Mouse (Mus musculus): ENCODE measurements around the gene Zmym3. TPM values are rescaled to one million over a fixed set of nuclear protein-coding genes. Genes with fewer than 3 reads are reported as not detected.
A peak's percentile ranks its signal among the peaks of the same experiment; 100 is the strongest.

Gene Zmym3
- polyA plus RNA-seq (2017; shearing (Covaris generic)): 10 to 100 TPM; 13.1 to 21.1 TPM

GRCm38 (mm10) chrX:101420700-101421095, at the start of gene Zmym3:
TSS of gene Zmym3 (minus strand) at chrX:101420849.
- no peak for ATAC-seq

- no peak for ATAC-seq
These were observed 30.9 kb upstream of the Zmym3 start for GRCm38 (mm10) chrX:101451591-101451990.

DNA sequence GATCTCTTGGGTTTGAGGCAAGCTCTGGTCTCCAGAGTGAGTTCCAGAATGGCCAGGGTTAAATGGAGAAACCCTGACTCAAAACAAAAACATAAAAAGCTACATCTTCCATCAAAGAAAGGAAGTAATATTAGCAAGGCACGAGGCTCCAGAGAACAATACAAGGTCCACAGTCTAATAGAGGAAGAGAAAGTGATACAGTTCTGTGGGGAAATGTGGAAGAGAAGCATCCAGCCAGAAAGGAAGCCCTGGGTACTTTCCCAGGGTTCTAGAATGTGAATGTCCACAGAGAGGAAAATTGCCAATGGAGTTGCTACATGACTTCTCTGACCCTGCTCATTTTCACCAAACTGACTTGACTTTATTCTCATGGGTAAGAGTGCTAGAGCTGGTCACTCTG, 30.5 kb upstream of the Zmym3 start:
- ATAC-seq: no peak

DNA sequence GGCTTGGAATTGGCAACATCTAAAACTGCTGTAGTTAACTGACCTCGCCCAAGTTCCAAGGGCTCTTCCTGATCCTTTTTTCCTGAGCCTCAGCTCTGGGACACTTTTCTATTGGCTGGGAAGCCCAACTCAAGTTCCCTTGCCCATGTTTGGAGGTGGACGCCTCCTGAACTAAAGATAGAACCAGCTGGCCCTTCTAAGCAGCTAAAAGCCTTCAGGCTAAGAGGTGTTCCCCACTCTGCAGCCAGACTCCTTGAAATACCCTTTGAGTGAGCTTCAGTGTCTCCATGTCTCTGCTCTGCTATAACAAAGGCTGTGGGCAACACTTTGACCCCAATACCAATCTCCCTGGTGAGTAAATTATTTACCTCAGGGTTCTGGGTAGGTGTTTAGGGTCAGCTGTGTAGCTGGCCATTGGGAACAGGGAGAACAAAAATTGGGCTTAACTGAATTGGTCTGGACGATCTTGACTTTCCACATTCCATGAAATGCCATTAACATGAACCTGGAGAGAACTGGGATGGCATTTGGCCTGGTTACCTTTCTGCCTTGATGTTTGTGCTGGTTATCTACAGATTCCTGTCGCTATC, 28.3 kb upstream of the Zmym3 start, which contains the start of gene Itgb1bp2:
Gene Itgb1bp2 (plus strand): TSS at position 203 of the 590 bp plus-strand sequence.
- ATAC-seq: no peak

- ATAC-seq: peak; percentile 6
These were observed 9.3 kb upstream of the Zmym3 start for GRCm38 (mm10) chrX:101429976-101430375.

- ATAC-seq: peak; percentile 90
These were observed 8.7 kb upstream of the Zmym3 start, which contains the start of gene Nono for GRCm38 (mm10) chrX:101429142-101429949. TSS of gene Nono (plus strand) at chrX:101429318.

DNA sequence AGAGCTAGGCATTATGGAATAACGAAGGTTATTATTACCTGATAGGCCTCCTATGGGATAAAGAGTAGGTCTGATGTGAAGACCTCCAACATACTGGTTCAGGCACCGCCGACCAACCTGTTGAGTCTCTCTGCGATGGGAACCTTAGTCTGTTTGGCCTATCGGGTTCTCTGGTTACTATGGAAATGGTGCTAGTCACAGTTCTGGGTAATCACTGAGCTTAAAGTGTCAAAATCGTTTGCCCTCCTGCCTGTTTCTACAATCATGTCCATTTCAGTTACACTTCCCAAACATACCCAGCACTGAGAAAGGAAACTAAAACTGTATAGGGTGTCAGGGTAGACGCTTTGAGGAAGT, 8.1 kb upstream of the Zmym3 start:
- peak; percentile 0 for ATAC-seq

GRCm38 (mm10) chrX:101427774-101428173, 7.1 kb upstream of the Zmym3 start:
- ATAC-seq: no peak

DNA sequence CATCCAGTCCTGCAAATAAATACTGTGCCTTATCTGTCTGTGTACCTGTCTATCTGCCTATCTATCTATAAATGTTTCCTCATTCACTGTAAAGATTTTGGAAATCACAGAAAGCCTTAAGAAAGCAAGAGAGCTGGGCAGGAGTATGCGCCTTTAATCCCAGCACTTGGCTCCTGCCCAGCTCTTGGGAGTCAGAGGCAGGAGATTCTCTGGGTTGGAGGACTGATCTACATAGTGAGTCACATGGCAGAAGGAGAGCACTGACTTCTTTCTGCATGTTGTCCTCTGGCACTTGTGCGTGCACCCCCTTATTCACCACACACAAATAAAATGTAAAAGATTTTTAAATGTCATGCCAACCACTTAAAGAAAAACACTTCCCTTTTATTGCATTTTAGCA, 2.8 kb upstream of the Zmym3 start:
- ATAC-seq: no peak

DNA sequence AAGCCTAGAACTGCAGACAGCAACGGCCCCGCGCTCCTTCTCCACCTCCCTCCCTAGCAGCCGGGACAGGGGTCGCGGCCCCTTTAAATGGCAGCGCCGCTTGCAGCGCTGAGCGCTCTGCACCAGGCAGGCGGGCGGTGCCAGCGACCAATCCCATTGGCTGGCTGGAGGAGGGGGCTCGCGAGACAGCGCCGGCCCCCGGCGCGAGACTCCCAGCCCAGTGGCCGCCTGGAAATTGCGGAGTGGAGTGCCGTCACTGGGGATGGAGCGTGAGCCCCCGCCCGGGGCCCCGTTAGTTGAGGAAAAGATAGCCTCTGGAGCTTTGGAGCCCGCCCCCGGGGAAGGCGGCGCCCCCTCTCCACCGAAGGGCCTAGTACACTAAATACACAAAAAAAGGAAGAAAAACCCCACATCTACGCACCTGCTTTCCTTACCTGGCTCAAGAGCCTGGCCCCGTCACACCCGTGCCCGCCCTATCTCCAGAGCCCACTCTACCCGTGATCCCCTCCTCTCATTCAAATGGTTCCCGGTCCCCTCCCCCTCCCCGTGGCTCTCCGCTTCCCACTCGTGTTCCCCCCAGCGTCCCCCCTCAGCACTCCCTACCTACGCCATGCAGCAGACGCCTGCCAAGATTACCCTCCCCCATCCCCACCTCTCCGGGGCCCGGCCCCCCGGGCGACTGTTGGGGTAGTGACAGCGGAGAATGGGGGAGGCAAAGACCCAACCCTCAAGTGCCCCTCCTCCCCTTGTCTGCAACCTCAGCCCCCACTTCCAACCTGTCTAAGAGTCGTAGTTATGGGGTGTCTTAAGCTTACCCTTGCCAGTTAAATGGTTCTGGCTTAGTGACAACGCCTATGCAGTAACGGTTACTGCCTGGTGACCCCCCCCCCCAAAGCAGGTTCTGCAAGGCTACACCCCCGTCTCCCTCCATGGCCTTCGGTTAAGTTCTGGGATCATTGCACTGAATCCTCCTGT, 637 bp downstream of the Zmym3 start:
- ATAC-seq: peak; percentile 96

- no peak for ATAC-seq
These were observed 1.5 kb downstream of the Zmym3 start for GRCm38 (mm10) chrX:101418946-101419724.

DNA sequence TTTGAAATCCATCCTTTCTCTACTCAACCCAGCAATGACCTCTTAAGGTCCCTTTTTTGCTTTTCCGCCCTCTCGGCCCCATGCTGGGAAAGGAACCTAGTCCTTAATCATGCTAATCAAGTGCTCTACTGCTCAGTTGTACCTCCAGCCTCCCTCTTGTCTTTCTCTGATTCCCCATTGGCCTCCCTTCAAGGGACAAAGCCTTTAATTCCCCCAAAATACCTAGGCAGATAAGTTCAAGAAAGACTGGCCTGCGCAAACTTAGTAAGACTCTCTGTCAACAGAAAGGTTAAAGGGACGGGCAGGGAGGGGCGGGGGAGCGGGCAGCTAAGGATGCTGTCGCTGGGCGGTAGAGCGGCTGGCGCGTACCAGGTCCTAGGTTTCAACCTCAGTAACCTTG, 24.2 kb downstream of the Zmym3 start:
- ATAC-seq: no peak

GRCm38 (mm10) chrX:101394341-101394740, 26.3 kb downstream of the Zmym3 start:
- ATAC-seq: no peak

DNA sequence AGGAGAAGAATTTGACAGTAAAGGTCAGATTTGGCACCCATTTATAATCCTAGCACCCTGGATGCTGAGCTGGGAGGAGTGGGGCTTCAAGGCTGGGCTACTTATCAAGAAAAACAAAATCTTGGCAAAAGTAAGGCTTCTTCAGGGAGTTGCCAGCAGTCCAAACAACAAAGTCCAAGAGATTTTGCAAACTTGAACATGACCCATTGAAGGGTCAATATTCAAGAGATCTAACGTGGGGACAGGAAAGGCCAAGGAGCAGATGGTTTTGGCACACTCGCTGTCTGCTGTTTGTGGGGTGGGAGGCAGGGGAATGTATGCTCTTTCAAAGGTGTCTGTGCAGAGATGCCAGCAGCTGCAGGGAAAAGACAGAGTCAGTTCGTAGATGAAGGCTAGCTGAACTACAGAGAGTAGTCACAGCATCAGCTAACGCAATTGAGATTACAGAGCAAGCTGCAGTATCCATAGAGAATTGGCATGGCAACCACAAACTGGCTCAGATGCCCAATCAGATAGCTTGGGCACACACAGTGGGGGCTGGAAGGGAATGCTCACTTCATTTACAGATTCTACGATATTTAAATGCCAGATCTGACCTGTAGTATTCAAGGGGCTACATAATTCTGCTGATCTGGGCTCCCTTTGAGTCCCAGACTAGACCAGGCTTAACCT, 31.6 kb downstream of the Zmym3 start:
- ATAC-seq: no peak

DNA sequence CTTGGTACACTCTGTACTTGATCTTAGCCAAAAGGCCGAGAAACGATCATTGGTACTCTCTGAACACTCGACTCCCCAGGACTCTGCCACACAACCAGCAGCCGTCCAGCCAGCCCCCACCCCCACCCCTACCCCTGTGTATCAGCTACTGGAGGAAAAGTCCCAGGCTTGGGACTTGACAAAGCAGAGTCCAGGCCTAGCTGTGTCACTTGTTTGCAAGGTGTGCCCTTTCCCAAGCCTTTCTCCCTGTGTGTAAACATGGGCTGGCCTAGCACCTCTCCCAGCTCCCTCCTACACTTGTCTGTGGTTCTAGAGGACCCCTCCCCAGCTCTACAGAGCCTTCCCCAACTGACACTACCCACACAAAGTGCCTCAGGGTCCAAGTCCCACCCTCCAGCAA, 34.4 kb downstream of the Zmym3 start:
- no peak for ATAC-seq

- ATAC-seq: no peak
These were observed 36.1 kb downstream of the Zmym3 start for GRCm38 (mm10) chrX:101384439-101385137.

- no peak for ATAC-seq
These were observed 37.2 kb downstream of the Zmym3 start for GRCm38 (mm10) chrX:101383455-101383854.

DNA sequence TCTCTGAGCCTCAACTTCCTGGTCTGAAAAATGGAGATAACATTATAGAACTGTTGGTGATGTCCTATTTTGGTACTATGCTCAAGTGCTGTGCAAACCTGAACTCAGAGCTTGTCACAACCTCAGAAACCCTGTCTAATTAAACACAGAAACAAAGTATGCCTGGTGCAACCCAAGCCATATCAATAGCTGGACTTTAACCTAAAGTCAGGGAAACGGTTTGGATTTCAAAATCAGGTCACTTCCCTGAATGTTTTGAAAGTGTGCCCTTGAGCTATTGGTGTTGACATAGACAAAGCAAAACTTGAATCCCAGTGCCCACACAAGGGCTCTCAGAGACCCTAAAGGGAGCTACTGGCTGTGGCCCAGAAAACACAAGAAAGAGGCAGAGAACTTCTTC, 40.9 kb downstream of the Zmym3 start:
- ATAC-seq: no peak

DNA sequence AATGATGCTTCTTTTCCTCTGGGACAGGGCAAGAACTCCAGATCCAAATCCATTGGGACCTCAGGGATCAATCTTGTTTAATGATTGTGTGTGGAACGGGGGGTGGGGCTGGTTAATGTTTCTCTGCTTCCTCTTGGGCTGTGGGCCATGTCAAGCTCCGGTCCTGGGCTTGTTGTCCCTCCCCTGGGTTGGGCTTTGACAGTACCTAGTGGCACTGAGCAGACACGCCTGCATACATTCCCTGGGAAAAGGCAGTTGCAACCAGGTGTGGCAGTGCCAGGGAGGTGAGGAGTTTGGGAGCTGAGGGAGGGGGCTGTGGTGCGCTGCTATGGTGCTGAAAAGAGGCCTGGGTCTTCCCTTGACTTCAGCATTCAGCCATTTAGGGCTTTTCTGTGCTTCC, 43.6 kb downstream of the Zmym3 start:
- ATAC-seq: no peak

DNA sequence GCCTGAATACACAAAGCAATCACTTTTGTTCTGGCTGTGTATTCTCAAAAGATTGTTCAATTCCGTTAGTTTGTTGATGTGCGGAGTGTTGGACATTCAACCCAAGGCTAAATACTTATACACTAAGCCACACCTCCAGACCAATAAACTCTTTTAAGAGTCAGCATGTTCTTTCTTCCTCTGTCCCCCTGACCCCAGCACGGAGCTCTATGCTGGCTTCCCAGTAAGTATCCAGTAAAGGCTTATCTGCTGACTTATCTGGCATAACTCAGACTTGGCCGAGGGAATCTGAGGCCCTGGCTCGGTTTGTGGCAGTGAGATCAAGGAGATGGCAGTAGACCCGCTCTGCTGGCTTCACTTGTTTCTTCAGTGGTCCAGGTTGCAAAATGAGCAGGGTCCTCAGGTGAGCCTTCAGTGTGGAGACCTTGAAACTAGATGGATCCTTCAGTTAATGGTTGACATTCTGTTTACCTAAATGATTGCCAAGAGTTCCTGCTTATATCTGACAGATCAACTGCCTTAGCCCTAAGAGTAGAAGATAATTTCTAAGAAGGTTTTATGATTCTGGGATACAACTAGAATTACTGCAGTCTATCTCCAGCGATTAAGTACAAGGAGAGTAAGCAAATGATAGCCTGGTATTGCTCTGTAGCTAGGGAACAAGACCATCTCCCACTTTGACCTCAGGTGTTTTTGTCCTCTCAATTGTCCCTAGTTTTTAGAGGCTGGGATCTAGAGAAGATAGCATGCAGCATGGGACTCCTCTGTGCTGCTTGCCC, 44.3 kb downstream of the Zmym3 start, which contains the start of gene Gjb1:
Gene Gjb1 (plus strand): TSS at position 189 of the 779 bp plus-strand sequence.
- no peak for ATAC-seq

All from CD4-positive, CD25-positive, alpha-beta regulatory T cell, adult 4 months (primary cell).